Mouse (Mus musculus) forebrain, embryonic 12.5 days (tissue): ENCODE measurements at regions not wholly inside any gene's neighbourhood (a gene's known extent, or its start where the extent isn't known, plus 50 kb on each side); places are given as distances from the start of the nearest gene placed in this dataset. TPM values are rescaled to one million over a fixed set of nuclear protein-coding genes. Genes with fewer than 3 reads are reported as not detected.

Source experiments
- ATAC-seq: fragments of 200-750 bp; cut with Nextera tagmentation; 2 replicates; pipeline ENCODE4 v1.8.0; 2017; ENCODE audit warnings: moderate TSS enrichment; ENCODE audit not compliant: low FRiP score
- H3K27ac ChIP-seq: fragments of 300-500 bp; sonication (generic); 2 replicates; pipeline ENCODE4 v1.5.1; 2016; ENCODE audit warnings: mild to moderate bottlenecking
- H3K27me3 ChIP-seq: fragments of 300-500 bp; sonication (generic); 2 replicates; pipeline ENCODE4 v1.6.1; 2016; ENCODE audit warnings: mild to moderate bottlenecking
- H3K36me3 ChIP-seq: fragments of 300-500 bp; sonication (generic); replicated peaks from 2 replicates; pipeline ENCODE4 v1.6.1; 2016; ENCODE audit warnings: mild to moderate bottlenecking
- H3K4me1 ChIP-seq: fragments of 300-500 bp; sonication (generic); 2 replicates; pipeline ENCODE4 v1.6.1; 2016
- H3K4me2 ChIP-seq: fragments of 300-500 bp; sonication (generic); 2 replicates; pipeline ENCODE4 v1.6.1; 2016; ENCODE audit warnings: mild to moderate bottlenecking, moderate library complexity
- H3K4me3 ChIP-seq: fragments of 300-500 bp; sonication (generic); replicated peaks from 2 replicates; pipeline ENCODE4 v1.5.1; 2016; ENCODE audit warnings: mild to moderate bottlenecking
- H3K9ac ChIP-seq: fragments of 300-500 bp; sonication (generic); 2 replicates; pipeline ENCODE4 v1.6.1; 2016; ENCODE audit warnings: mild to moderate bottlenecking
- H3K9me3 ChIP-seq: fragments of 300-500 bp; sonication (generic); 2 replicates; pipeline ENCODE4 v1.6.1; 2016
- WGBS: fragments of 180-500 bp; shearing (Covaris S2); methylation state at CpG from one replicate; pipeline ENCODE4 v1.1.7; 2016; 5-methylcytosine and 5-hydroxymethylcytosine counted together
- microRNA counts: library from miRNA; unstranded; fragments of <30 nt; microRNA quantifications from one replicate; lab custom pipeline; 2017
- microRNA-seq: library from miRNA; unstranded; fragments of <30 nt; microRNA quantifications from one replicate; pipeline ENCODE4, GENCODE M21; 2017

DNA sequence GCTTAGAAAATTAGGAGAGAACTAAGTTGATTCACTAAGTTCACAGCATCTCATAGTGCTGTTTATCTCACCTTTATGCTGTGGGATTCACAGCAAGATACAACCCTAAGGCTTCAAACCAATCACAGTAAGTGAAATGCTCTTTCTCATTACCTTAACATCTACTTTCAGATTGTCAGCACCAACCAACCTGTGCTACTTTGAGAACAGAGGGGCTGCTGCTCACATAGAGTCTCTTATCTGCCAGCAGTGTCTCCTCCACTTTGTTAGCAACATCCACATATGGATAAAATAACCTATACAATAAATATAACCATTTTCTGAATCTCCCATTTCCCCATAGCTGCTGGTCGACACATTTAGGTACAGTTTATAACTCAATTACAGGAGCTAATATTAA lies 456.1 kb downstream of the Tecrl start:
- Histone ChIP-seq H3K36me3 (no peaks in the 10 kb centered on the region), H3K9me3 (no peaks in the 10 kb centered on the region), H3K27ac (no peak overlapping the region), H3K4me1 (no peaks in the 10 kb centered on the region), H3K4me2 (no peak overlapping the region), H3K27me3 (no peaks in the 10 kb centered on the region), H3K9ac (no peak overlapping the region), H3K4me3 (no peak overlapping the region)
- 77% methylated on average over 1 of the region's 1 CpGs for WGBS
- ATAC-seq: no peak

DNA sequence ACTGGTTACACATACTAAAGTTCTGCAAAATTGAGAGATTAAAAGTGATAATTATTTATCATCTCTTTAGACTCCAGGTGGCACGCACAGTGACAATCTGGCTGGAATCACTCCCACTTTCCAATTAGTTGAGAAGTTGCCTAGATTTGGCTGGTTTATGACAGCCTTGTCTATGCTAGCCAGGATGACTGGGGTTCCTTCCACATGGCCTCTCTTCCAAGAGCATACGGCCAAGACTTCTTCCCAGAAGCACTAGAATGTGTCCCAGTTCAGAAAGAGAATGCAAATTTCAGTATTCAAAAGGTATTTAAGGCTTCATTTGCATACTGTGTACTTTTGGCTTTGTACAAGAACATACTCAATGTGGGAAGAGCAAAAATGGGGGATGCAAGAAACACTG lies 456.6 kb downstream of the Tecrl start:
- no peak overlapping the region for H3K4me3 ChIP-seq
- no peaks in the 10 kb centered on the region for H3K9me3 ChIP-seq
- no peak overlapping the region for H3K9ac ChIP-seq
- H3K27me3 ChIP-seq: no peaks in the 10 kb centered on the region
- no peaks in the 10 kb centered on the region for H3K36me3 ChIP-seq
- ATAC-seq: no peak
- WGBS: 78% methylated on average over 2 of the region's 2 CpGs
- no peak overlapping the region for H3K27ac ChIP-seq
- H3K4me1 ChIP-seq: no peaks in the 10 kb centered on the region
- no peak overlapping the region for H3K4me2 ChIP-seq

DNA sequence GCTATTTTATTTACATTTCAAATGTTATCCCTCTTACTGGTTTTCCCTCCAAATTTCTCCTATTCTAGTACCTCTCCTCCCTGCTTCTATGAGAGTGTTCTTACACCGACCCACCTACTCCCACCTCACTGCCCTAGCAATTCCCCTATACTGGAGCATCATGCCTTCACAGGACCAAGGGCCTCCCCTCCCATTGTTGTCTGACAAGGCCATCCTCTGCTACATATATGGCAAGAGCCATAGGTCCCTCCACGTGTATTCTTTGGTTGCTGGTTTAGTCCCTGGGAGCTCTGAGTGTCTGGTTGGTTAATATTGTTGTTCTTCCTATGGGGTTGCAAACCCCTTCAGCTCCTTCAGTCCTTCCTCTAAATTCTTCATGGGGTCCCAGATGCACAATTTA lies 485.7 kb downstream of the Tecrl start:
- Histone ChIP-seq H3K9ac (no peak overlapping the region), H3K36me3 (no peaks in the 10 kb centered on the region), H3K27ac (no peak overlapping the region), H3K4me3 (no peak overlapping the region), H3K9me3 (no peaks in the 10 kb centered on the region), H3K4me1 (no peaks in the 10 kb centered on the region), H3K27me3 (no peaks in the 10 kb centered on the region), H3K4me2 (no peak overlapping the region)
- 88% methylated on average over 2 of the region's 2 CpGs for WGBS
- no peak for ATAC-seq

GRCm38 (mm10) chr5:82864347-82864746 lies 490.6 kb downstream of the Tecrl start:
- 97% methylated on average over 1 of the region's 1 CpGs for WGBS

GRCm38 (mm10) chr5:82825327-82825726 lies 529.7 kb downstream of the Tecrl start:
- 76% methylated on average over 4 of the region's 4 CpGs for WGBS

More at GRCm38 (mm10) chr5:82864347-82864746, 490.6 kb downstream of the Tecrl start:
- Histone ChIP-seq H3K9me3 (no peaks in the 10 kb centered on the region), H3K9ac (no peak overlapping the region), H3K27me3 (no peaks in the 10 kb centered on the region), H3K36me3 (no peaks in the 10 kb centered on the region), H3K4me3 (no peak overlapping the region), H3K27ac (no peak overlapping the region), H3K4me2 (no peak overlapping the region), H3K4me1 (no peaks in the 10 kb centered on the region)
- ATAC-seq: no peak

DNA sequence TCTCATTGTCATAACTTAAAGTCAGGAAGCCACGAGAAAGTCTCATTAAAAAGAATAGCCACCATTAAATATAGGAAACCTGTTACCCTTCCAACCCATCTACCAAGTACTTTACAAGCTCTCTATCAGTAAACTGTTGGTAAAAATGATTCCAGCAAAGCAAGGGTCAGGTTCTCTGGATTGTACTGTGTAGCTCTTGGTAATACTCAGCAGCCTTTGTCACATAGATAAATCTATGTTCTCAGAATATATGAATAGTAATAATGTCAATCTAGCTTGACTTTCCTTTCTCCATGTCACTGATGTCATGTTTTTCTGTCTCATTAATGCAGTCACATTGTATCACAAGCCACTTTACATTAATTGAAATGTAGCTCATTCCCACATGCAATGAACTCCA lies 561.8 kb downstream of the Tecrl start:
- Histone ChIP-seq H3K27me3 (no peaks in the 10 kb centered on the region), H3K9ac (no peak overlapping the region), H3K9me3 (no peaks in the 10 kb centered on the region), H3K4me1 (no peaks in the 10 kb centered on the region), H3K36me3 (no peaks in the 10 kb centered on the region), H3K27ac (no peak overlapping the region), H3K4me3 (no peak overlapping the region), H3K4me2 (no peak overlapping the region)
- WGBS: 83% methylated on average over 1 of the region's 1 CpGs
- no peak for ATAC-seq

More at GRCm38 (mm10) chr5:82825327-82825726, 529.7 kb downstream of the Tecrl start:
- ATAC-seq: no peak
- no peaks in the 10 kb centered on the region for H3K36me3 ChIP-seq
- H3K27ac ChIP-seq: no peak overlapping the region
- H3K4me3 ChIP-seq: no peak overlapping the region
- no peak overlapping the region for H3K9ac ChIP-seq
- no peaks in the 10 kb centered on the region for H3K9me3 ChIP-seq
- no peaks in the 10 kb centered on the region for H3K4me1 ChIP-seq
- H3K27me3 ChIP-seq: no peaks in the 10 kb centered on the region
- H3K4me2 ChIP-seq: no peak overlapping the region

MicroRNAs encoded in the stretch of these regions (microRNA counts, 519-probe panel; counts per million panel counts)
- microRNA mmu-miR-1187 (lab: Ali Mortazavi, UCI): not detected

Small RNA genes in the stretch of these regions (microRNA-seq; reads per million reads assigned to microRNA genes)
- gene Mir1187: not detected
